Mouse (Mus musculus): ENCODE data around the gene Wscd2.

DNA sequence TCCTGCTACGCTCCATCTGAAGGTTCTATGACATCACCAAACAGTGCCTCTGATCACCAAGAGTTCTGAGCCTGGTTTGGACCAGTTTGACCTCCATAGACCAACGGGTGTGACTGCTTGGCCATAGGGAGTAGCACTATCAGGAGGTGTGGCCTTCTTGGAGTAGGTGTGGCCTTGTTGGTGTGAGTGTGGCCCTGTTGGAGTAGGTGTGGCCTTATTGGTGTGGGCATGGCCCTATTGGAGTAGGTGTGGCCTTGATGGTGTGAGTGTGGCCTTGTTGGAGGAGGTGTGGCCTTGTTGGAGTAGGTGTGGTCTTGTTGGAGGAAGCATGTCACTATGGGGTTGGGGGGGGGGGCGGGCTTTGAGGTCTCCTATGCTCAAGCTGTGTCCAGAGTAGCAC is 110.0 kb downstream of the Wscd2 start:
- no peak for TF ChIP-seq CTCF (conservative IDR thresholded peaks at IDR 0.05; ENCODE audit: low read length)
- no peak for TF ChIP-seq POU5F1 (IDR thresholded peaks at IDR 0.05; ENCODE audit: borderline replicate concordance, low read length)
- TF ChIP-seq NANOG (IDR thresholded peaks at IDR 0.05; ENCODE audit: borderline replicate concordance, low read length), result no peak
